Mouse (Mus musculus) liver, postnatal 0 days (tissue): ENCODE data around the gene Bcl6b.

ENCODE experiments used
- CTCF ChIP-seq: sonication (generic); IDR thresholded peaks from 2 replicates; pipeline ENCODE4 v1.5.1; 2016; ENCODE audit warnings: antibody characterized with exemption, low read depth
- EP300 ChIP-seq: IDR thresholded peaks from 2 replicates; pipeline ENCODE4 v1.6.1; 2016; ENCODE audit warnings: antibody characterized with exemption, low read depth, mild to moderate bottlenecking

GRCm38 (mm10) chr11:70230239-70230727, 685 bp upstream of the Bcl6b start:
- peak; percentile 99 for TF ChIP-seq CTCF
- no peak for TF ChIP-seq EP300
